In the genomic region with DNA sequence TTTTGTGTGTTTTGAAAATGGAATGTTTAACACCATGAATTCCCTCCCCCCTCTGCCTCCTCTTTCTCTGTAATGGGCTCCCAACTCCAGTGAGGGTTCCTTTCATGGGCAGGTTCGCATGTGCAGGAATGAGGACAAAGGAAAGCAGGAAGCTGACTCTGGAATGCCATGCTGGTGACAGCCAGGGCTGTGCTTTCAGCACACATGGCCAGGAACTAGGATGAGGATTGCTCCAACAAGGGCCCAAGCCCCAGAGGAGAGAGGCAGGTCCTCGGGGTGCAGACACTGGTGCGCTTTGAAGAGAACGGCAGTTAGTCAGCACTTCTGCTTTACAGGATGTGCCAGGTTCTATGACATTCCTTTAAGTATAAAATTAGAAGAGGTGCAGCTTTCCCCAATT, we compare ENCODE assay signal across 10 mouse cellular contexts.
A peak's percentile ranks its signal among the peaks of the same experiment; 100 is the strongest.
DNase-seq lines count a peak whose midpoint lies in the region; ATAC-seq and TF ChIP-seq lines count a peak whose summit lies in the region.
"Had no signal": no experiment of that assay in that cellular context is flagged by ENCODE, and none has a peak within 500 bp of the region (broad histone marks: within the 10 kb centered on the region; RNA-seq: fewer than 3 reads in every experiment).

No protein-coding gene starts in this region.

- WGBS in heart, embryonic 10.5 days, result 21% methylated on average over 4 of the region's 4 CpGs
- 8% methylated on average over 4 of the region's 4 CpGs for WGBS in forebrain, postnatal 0 days

- no peak overlapping the region for H3K4me3 ChIP-seq in heart, embryonic 10.5 days
- no peak overlapping the region for H3K4me3 ChIP-seq in forebrain, postnatal 0 days (ENCODE audit: low read depth, low read length)

- no peak overlapping the region for H3K4me2 ChIP-seq in forebrain, postnatal 0 days (ENCODE audit: low read depth)

- no peaks in the 10 kb centered on the region for H3K27me3 ChIP-seq in heart, embryonic 10.5 days (ENCODE audit: insufficient read depth, poor library complexity, severe bottlenecking)
- H3K27me3 ChIP-seq in forebrain, postnatal 0 days (ENCODE audit: insufficient read depth, low read length), result no peaks in the 10 kb centered on the region

- no peak for TF ChIP-seq CTCF in forebrain, postnatal 0 days (IDR thresholded peaks at IDR 0.05; ENCODE audit: low read depth)

- peak; percentile 79 for DNase-seq in heart, embryonic 10.5 days (ENCODE audit: low spot score)
- DNase-seq in heart, postnatal 4 days, result no peak
- DNase-seq in Muller cell, postnatal 12 days (ENCODE audit: inconsistent ontology term), result peak; percentile 62
- DNase-seq in forebrain, postnatal 0 days, result peak; percentile 44
- peak; percentile 49 for DNase-seq in mesoderm, embryonic 11.5 days (ENCODE audit: low read depth, low spot score)
- DNase-seq in adrenal gland, postnatal 25 days, result no peak
- no peak for DNase-seq in c-Kit-positive CD71-positive TER-119-positive erythroid progenitor cells, embryonic 14.5 days (ENCODE audit: low spot score)
- no peak for DNase-seq in ovary, postnatal 10 days (ENCODE audit: low spot score)
- DNase-seq: layer of hippocampus, postnatal 36 days; thymus, postnatal 4 days had no signal

- no peaks in the 10 kb centered on the region for H3K9me3 ChIP-seq in heart, embryonic 10.5 days
- H3K9me3 ChIP-seq in forebrain, postnatal 0 days (ENCODE audit: low read length), result no peaks in the 10 kb centered on the region

- peaks cover 4% of the 10 kb centered on the region; the same call in 1 of the 2 replicates for H3K36me3 ChIP-seq in heart, embryonic 10.5 days
- no peaks in the 10 kb centered on the region for H3K36me3 ChIP-seq in forebrain, postnatal 0 days (ENCODE audit: insufficient read depth)

- ATAC-seq in forebrain, postnatal 0 days, result peak; percentile 65

- H3K9ac ChIP-seq in forebrain, postnatal 0 days, result no peak overlapping the region

- peak overlapping the region; percentile 56 for H3K27ac ChIP-seq in heart, embryonic 10.5 days
- H3K27ac ChIP-seq in forebrain, postnatal 0 days (ENCODE audit: low read depth, low read length), result peak overlapping the region; percentile 63

- H3K4me1 ChIP-seq in heart, embryonic 10.5 days, result peaks cover 18% of the 10 kb centered on the region
- peaks cover 13% of the 10 kb centered on the region for H3K4me1 ChIP-seq in forebrain, postnatal 0 days (ENCODE audit: insufficient read depth)

Comparison
In these comparisons a context has a peak if more than half of its experiments do, and no peak if none do; other contexts are left out.
1. DNase-seq: peak in heart, embryonic 10.5 days (single experiment), Muller cell, postnatal 12 days (single experiment), forebrain, postnatal 0 days (single experiment) and mesoderm, embryonic 11.5 days (single experiment); none in heart, postnatal 4 days (single experiment), adrenal gland, postnatal 25 days (single experiment), c-Kit-positive CD71-positive TER-119-positive erythroid progenitor cells, embryonic 14.5 days (single experiment) and ovary, postnatal 10 days (single experiment).